Mouse (Mus musculus): Measurements from ENCODE around the gene Vps13c. TPM values are rescaled to one million over a fixed set of nuclear protein-coding genes. Genes with fewer than 3 reads are reported as not detected.
A peak's percentile ranks its signal among the peaks of the same experiment; 100 is the strongest.

Gene Vps13c
- total and polyA plus RNA-seq, 3 experiments = 10.8 to 25.7 (median 18.4) TPM

DNA sequence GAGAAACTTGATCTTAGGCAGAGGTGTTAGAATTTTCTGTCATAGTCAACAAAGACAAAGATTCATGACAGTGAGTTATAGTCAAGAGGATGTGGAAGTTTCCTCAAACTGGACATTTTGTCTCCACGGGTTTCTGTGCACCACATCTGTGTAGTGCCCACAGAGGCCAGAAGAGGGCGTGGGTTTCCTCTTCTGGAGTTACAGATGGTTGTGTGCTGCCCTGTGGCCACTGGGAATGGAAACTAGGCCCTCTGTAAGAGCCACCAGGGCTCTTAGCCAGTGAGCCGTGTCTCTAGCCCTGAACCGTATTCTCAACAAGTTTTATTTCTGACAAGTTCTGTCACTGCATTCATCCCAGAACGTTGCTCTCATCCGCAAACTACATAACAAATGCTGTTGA is 29.7 kb upstream of the Vps13c start:
- Histone ChIP-seq H3K9me3 (replicated peaks; ENCODE audit: low read length) (no peaks in the 10 kb centered on the region), H3K9ac (ENCODE audit: insufficient read depth, low read depth) (no peak overlapping the region), H3K27me3 (replicated peaks) (no peaks in the 10 kb centered on the region), H3K27ac (ENCODE audit: insufficient read depth, low read depth) (no peak overlapping the region), H3K36me3 (replicated peaks in 1 of 2; ENCODE audit: control insufficient read depth in 1 of 2, insufficient read depth in 1 of 2, low read length in 1 of 2) (no peaks in the 10 kb centered on the region), H3K4me2 (ENCODE audit: insufficient read depth, low read depth, poor library complexity, severe bottlenecking) (no peak overlapping the region), H3K4me1 (ENCODE audit: control insufficient read depth in 1 of 2, insufficient read depth in 2 of 2) (peaks cover 5 to 22% of the 10 kb centered on the region in 2 experiments), H3K4me3 (replicated peaks in 1 of 3; ENCODE audit: low read depth in 2 of 3, low read length in 2 of 3, poor library complexity in 1 of 3) (no peak overlapping the region), H3K79me2 (replicated peaks; ENCODE audit: control insufficient read depth, extremely low read depth, insufficient read depth, poor library complexity, severe bottlenecking) (no peaks in the 10 kb centered on the region)
- no peak for DNase-seq (ENCODE audit: extremely low read depth)
- dilution Hi-C loops (cut with MboI; ENCODE audit: extremely low pct_ligation_motif_present, extremely low pct_unique_long_range_greater_than_20kb, low sequenced_read_pairs) = no loop called here
- TF ChIP-seq CTCF (conservative IDR thresholded peaks at IDR 0.05 in 1 of 2, IDR thresholded peaks at IDR 0.05 in 1 of 2; ENCODE audit: low read depth in 2 of 2, low read length in 2 of 2) (peak in 1 of 2 experiments; percentile 36; a peak in 2 of 4 replicates), PAX5 (IDR thresholded peaks at IDR 0.05; ENCODE audit: low read length) (no peak), ELF1 (IDR thresholded peaks at IDR 0.05; ENCODE audit: low read depth, low read length) (no peak)
- in situ Hi-C loops (cut with MboI; ENCODE audit: low pct_ligation_motif_present, low pct_unique_long_range_greater_than_20kb, low sequenced_read_pairs) = loop anchor here (10.0 kb wide), 1 partner anchor 164 kb away; no protein-coding TSS in a partner anchor

DNA sequence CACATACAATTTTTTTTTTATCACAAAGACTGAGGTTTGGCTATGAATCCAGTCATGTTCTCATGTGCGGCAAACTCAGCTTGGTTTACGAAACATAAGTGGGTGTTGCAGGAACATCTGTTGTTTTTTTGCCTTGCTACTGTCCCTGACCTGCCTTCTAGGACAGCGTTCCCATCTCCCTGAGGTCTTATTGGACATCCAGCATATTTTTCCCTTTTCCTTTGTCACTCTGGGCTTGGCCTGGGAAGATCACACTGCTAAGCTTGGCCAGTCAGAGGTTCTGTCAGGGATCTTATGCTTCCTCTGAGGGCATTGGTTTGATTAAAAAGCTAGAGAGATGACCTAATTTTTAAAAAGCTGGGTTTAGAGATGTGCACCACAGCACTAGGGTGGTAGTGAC is 29.1 kb upstream of the Vps13c start:
- TF ChIP-seq EP300 (IDR thresholded peaks at IDR 0.05; ENCODE audit: low read length) = no peak
- no peak for TF ChIP-seq IRF4 (IDR thresholded peaks at IDR 0.05; ENCODE audit: low read depth, low read length)
- TF ChIP-seq MAFK (IDR thresholded peaks at IDR 0.05; ENCODE audit: insufficient replicate concordance, low read length) = no peak
- TF ChIP-seq HCFC1 (IDR thresholded peaks at IDR 0.05; ENCODE audit: low read depth, low read length) = no peak
- TF ChIP-seq POLR2A (IDR thresholded peaks at IDR 0.05; ENCODE audit: low read depth, low read length) = no peak
- TF ChIP-seq USF1 (IDR thresholded peaks at IDR 0.05; ENCODE audit: low read depth, low read length) = no peak
- Histone ChIP-seq H3K4me3 (replicated peaks in 1 of 3; ENCODE audit: low read depth in 2 of 3, low read length in 2 of 3, poor library complexity in 1 of 3) (no peak overlapping the region), H3K9me3 (replicated peaks; ENCODE audit: low read length) (no peaks in the 10 kb centered on the region), H3K9ac (ENCODE audit: insufficient read depth, low read depth) (no peak overlapping the region), H3K4me1 (ENCODE audit: control insufficient read depth in 1 of 2, insufficient read depth in 2 of 2) (peaks cover 5 to 24% of the 10 kb centered on the region in 2 experiments), H3K27me3 (replicated peaks) (no peaks in the 10 kb centered on the region), H3K79me2 (replicated peaks; ENCODE audit: control insufficient read depth, extremely low read depth, insufficient read depth, poor library complexity, severe bottlenecking) (no peaks in the 10 kb centered on the region), H3K4me2 (ENCODE audit: insufficient read depth, low read depth, poor library complexity, severe bottlenecking) (no peak overlapping the region), H3K36me3 (replicated peaks in 1 of 2; ENCODE audit: control insufficient read depth in 1 of 2, insufficient read depth in 1 of 2, low read length in 1 of 2) (no peaks in the 10 kb centered on the region), H3K27ac (ENCODE audit: insufficient read depth, low read depth) (no peak overlapping the region)
- in situ Hi-C loops (cut with MboI; ENCODE audit: low pct_ligation_motif_present, low pct_unique_long_range_greater_than_20kb, low sequenced_read_pairs) (loop anchor here (10.0 kb wide), 1 partner anchor 164 kb away; no protein-coding TSS in a partner anchor), dilution Hi-C loops (cut with MboI; ENCODE audit: extremely low pct_ligation_motif_present, extremely low pct_unique_long_range_greater_than_20kb, low sequenced_read_pairs) (no loop called here)
- no peak for DNase-seq (ENCODE audit: extremely low read depth)

DNA sequence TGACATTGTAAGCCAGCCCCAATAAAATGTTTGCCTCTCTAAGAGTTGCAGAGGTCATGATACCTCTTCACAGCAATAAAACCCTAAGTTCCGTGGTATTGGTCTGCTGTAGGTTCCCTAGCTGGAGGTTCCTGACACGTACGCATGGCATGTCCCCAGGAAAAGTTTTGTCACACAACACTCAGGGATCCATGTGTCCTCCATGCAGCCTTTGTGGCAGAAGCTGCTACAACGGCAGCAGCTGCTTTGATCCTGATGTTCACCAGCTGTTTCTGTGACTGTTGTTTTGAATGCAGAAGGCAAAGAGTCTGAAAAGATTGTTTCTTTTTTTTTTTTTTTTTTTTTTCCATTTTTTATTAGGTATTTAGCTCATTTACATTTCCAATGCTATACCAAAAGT is 27.0 kb upstream of the Vps13c start:
- dilution Hi-C loops (cut with MboI; ENCODE audit: extremely low pct_ligation_motif_present, extremely low pct_unique_long_range_greater_than_20kb, low sequenced_read_pairs) (no loop called here), in situ Hi-C loops (cut with MboI; ENCODE audit: low pct_ligation_motif_present, low pct_unique_long_range_greater_than_20kb, low sequenced_read_pairs) (loop anchor here (10.0 kb wide), 1 partner anchor 162 kb away; no protein-coding TSS in a partner anchor)
- Histone ChIP-seq H3K27ac (ENCODE audit: insufficient read depth, low read depth) (no peak overlapping the region), H3K4me1 (ENCODE audit: control insufficient read depth in 1 of 2, insufficient read depth in 2 of 2) (peaks cover 5 to 28% of the 10 kb centered on the region in 2 experiments), H3K4me3 (replicated peaks in 1 of 3; ENCODE audit: low read depth in 2 of 3, low read length in 2 of 3, poor library complexity in 1 of 3) (no peak overlapping the region), H3K79me2 (replicated peaks; ENCODE audit: control insufficient read depth, extremely low read depth, insufficient read depth, poor library complexity, severe bottlenecking) (no peaks in the 10 kb centered on the region), H3K4me2 (ENCODE audit: insufficient read depth, low read depth, poor library complexity, severe bottlenecking) (no peak overlapping the region), H3K36me3 (replicated peaks in 1 of 2; ENCODE audit: control insufficient read depth in 1 of 2, insufficient read depth in 1 of 2, low read length in 1 of 2) (no peaks in the 10 kb centered on the region), H3K27me3 (replicated peaks) (no peaks in the 10 kb centered on the region), H3K9ac (ENCODE audit: insufficient read depth, low read depth) (no peak overlapping the region), H3K9me3 (replicated peaks; ENCODE audit: low read length) (no peaks in the 10 kb centered on the region)
- DNase-seq (ENCODE audit: extremely low read depth) = no peak
- TF ChIP-seq ZNF384 (IDR thresholded peaks at IDR 0.05; ENCODE audit: low read depth, low read length) (no peak), NRF1 (IDR thresholded peaks at IDR 0.05; ENCODE audit: low read depth, low read length) (no peak), HCFC1 (IDR thresholded peaks at IDR 0.05; ENCODE audit: low read depth, low read length) (no peak), JUN (IDR thresholded peaks at IDR 0.05; ENCODE audit: insufficient read depth, low read depth, low read length) (no peak), ZC3H11A (IDR thresholded peaks at IDR 0.05; ENCODE audit: low read depth, low read length) (no peak), POLR2A (IDR thresholded peaks at IDR 0.05; ENCODE audit: low read depth, low read length) (no peak), SIN3A (IDR thresholded peaks at IDR 0.05; ENCODE audit: low read length) (no peak), NELFE (IDR thresholded peaks at IDR 0.05; ENCODE audit: low read depth, low read length) (no peak), TCF12 (IDR thresholded peaks at IDR 0.05; ENCODE audit: low read depth, low read length) (no peak), RAD21 (IDR thresholded peaks at IDR 0.05; ENCODE audit: low read depth, low read length) (no peak)
